Mouse (Mus musculus): ENCODE data around the gene Fgfr1op2. TPM values are rescaled to one million over a fixed set of nuclear protein-coding genes. Genes with fewer than 3 reads are reported as not detected.

Gene Fgfr1op2
- polyA plus RNA-seq, 1 experiment from 2014 or later: 85.5 TPM

Other genes starting within 250 kb of the Fgfr1op2 start
- 11.6 and 15.0 TPM in 2 replicates for gene Itpr2, start 75.0 kb upstream of the Fgfr1op2 start, polyA plus RNA-seq (2015; fragmentation: Nextera tagmentation; extraction: Ambion mirVana)
- gene Ints13, start 632 bp downstream of the Fgfr1op2 start, polyA plus RNA-seq (2015; fragmentation: Nextera tagmentation; extraction: Ambion mirVana): 82.7 and 87.4 TPM in 2 replicates
- gene Med21, start 65.3 kb downstream of the Fgfr1op2 start, polyA plus RNA-seq (2015; fragmentation: Nextera tagmentation; extraction: Ambion mirVana): 137 and 154 TPM in 2 replicates
- 36.5 and 37.0 TPM in 2 replicates for gene Tm7sf3, start 65.6 kb downstream of the Fgfr1op2 start, polyA plus RNA-seq (2015; fragmentation: Nextera tagmentation; extraction: Ambion mirVana)
- gene Stk38l, start 147.8 kb downstream of the Fgfr1op2 start, polyA plus RNA-seq (2015; fragmentation: Nextera tagmentation; extraction: Ambion mirVana): 14.7 and 16.0 TPM in 2 replicates
- gene Arntl2, start 218.9 kb downstream of the Fgfr1op2 start, polyA plus RNA-seq (2015; fragmentation: Nextera tagmentation; extraction: Ambion mirVana): 2.3 and 4.2 TPM in 2 replicates